Mouse (Mus musculus) midbrain, embryonic 13.5 days (tissue): ENCODE results near the gene Rbm19. TPM values are rescaled to one million over a fixed set of nuclear protein-coding genes. Genes with fewer than 3 reads are reported as not detected.

Experiments used
- ATAC-seq: fragments of 200-750 bp; cut with Nextera tagmentation; 2 replicates; pipeline ENCODE4 v1.8.0; 2017; ENCODE audit warnings: mild to moderate bottlenecking, moderate TSS enrichment, moderate library complexity
- H3K27ac ChIP-seq: fragments of 300-500 bp; sonication (generic); 2 replicates; pipeline ENCODE4 v1.5.1; 2015; ENCODE audit warnings: inconsistent platforms, mild to moderate bottlenecking, moderate library complexity
- H3K27me3 ChIP-seq: fragments of 300-500 bp; sonication (generic); 2 replicates; pipeline ENCODE4 v1.6.1; 2015; ENCODE audit warnings: mild to moderate bottlenecking, inconsistent platforms
- H3K36me3 ChIP-seq: fragments of 300-500 bp; sonication (generic); 2 replicates; pipeline ENCODE4 v1.6.1; 2015; ENCODE audit warnings: mild to moderate bottlenecking, inconsistent platforms
- H3K4me1 ChIP-seq: fragments of 300-500 bp; sonication (generic); replicated peaks from 2 replicates; pipeline ENCODE4 v1.6.1; 2015; ENCODE audit warnings: inconsistent platforms
- H3K4me2 ChIP-seq: fragments of 300-500 bp; sonication (generic); replicated peaks from 2 replicates; pipeline ENCODE4 v1.6.1; 2015; ENCODE audit warnings: moderate library complexity, mild to moderate bottlenecking, inconsistent platforms
- H3K4me3 ChIP-seq: fragments of 300-500 bp; sonication (generic); replicated peaks from 2 replicates; pipeline ENCODE4 v1.5.1; 2015; ENCODE audit warnings: mild to moderate bottlenecking, inconsistent platforms
- H3K9ac ChIP-seq: fragments of 300-500 bp; sonication (generic); replicated peaks from 2 replicates; pipeline ENCODE4 v1.6.1; 2015; ENCODE audit warnings: mild to moderate bottlenecking, inconsistent platforms
- H3K9me3 ChIP-seq: fragments of 300-500 bp; sonication (generic); 2 replicates; pipeline ENCODE4 v1.6.1; 2016; ENCODE audit warnings: mild to moderate bottlenecking, inconsistent platforms
- WGBS: fragments of 180-500 bp; shearing (Covaris S2); methylation state at CpG from one replicate; pipeline ENCODE4 v1.1.7; 2015; 5-methylcytosine and 5-hydroxymethylcytosine counted together
- polyA plus RNA-seq: library from polyadenylated mRNA; unstranded; fragments of >200 nt; fragmentation: Nextera tagmentation; extraction: Ambion mirVana; gene quantifications from 2 replicates; pipeline ENCODE4 v1.2.1, GENCODE M21; 2015

Rbm19 gene
- polyA plus RNA-seq, 1 experiment from 2014 or later, result 19.1 TPM

- ATAC-seq, result peak; percentile 47
- 0 out of 2 replicates have a peak, but pooled peaks cover 3% of the 10 kb centered on the region for H3K27me3 ChIP-seq
- H3K27ac ChIP-seq, result peak overlapping the region; percentile 79
- H3K4me1 ChIP-seq, result peaks cover 18% of the 10 kb centered on the region
- H3K9ac ChIP-seq, result peak overlapping the region; percentile 36; the same call in 1 of the 2 replicates
- H3K36me3 ChIP-seq, result peaks cover 22% of the 10 kb centered on the region
- 50% methylated on average over 3 of the region's 3 CpGs for WGBS
- no peak overlapping the region for H3K4me2 ChIP-seq
- no peaks in the 10 kb centered on the region for H3K9me3 ChIP-seq
- no peak overlapping the region for H3K4me3 ChIP-seq
Measured at GRCm38 (mm10) chr5:120135823-120136222, 19.6 kb downstream of the Rbm19 start.

GRCm38 (mm10) chr5:120136236-120136675, 20.0 kb downstream of the Rbm19 start:
- Histone ChIP-seq H3K4me3 (no peak overlapping the region), H3K9ac (peak overlapping the region; percentile 36; the same call in 1 of the 2 replicates), H3K4me2 (no peak overlapping the region), H3K36me3 (peaks cover 26% of the 10 kb centered on the region), H3K4me1 (peaks cover 18% of the 10 kb centered on the region), H3K27ac (peak overlapping the region; percentile 79), H3K27me3 (0 out of 2 replicates have a peak, but pooled peaks cover 4% of the 10 kb centered on the region), H3K9me3 (no peaks in the 10 kb centered on the region)
- 25% methylated on average over 10 of the region's 10 CpGs for WGBS
- peak; percentile 62 for ATAC-seq

GRCm38 (mm10) chr5:120137038-120137437, 20.8 kb downstream of the Rbm19 start:
- H3K9ac ChIP-seq, result no peak overlapping the region
- WGBS, result 94% methylated on average over 5 of the region's 5 CpGs
- no peaks in the 10 kb centered on the region for H3K9me3 ChIP-seq
- H3K27ac ChIP-seq, result peak overlapping the region; percentile 79
- no peak overlapping the region for H3K4me3 ChIP-seq
- H3K27me3 ChIP-seq, result peaks cover 12% of the 10 kb centered on the region; the same call in 1 of the 2 replicates
- 0 out of 2 replicates have a peak, but pooled peaks have one; percentile 4 for ATAC-seq
- H3K36me3 ChIP-seq, result peaks cover 33% of the 10 kb centered on the region
- no peak overlapping the region for H3K4me2 ChIP-seq
- peaks cover 18% of the 10 kb centered on the region for H3K4me1 ChIP-seq

- H3K9ac ChIP-seq, result no peak overlapping the region
- no peak overlapping the region for H3K27ac ChIP-seq
- H3K4me1 ChIP-seq, result peaks cover 18% of the 10 kb centered on the region
- no peak overlapping the region for H3K4me2 ChIP-seq
- ATAC-seq, result no peak
- 89% methylated on average over 1 of the region's 1 CpGs for WGBS
- peaks cover 29% of the 10 kb centered on the region for H3K36me3 ChIP-seq
- no peak overlapping the region for H3K4me3 ChIP-seq
- H3K9me3 ChIP-seq, result no peaks in the 10 kb centered on the region
- peaks cover 18% of the 10 kb centered on the region for H3K27me3 ChIP-seq
Measured at GRCm38 (mm10) chr5:120137846-120138245, 21.6 kb downstream of the Rbm19 start.

GRCm38 (mm10) chr5:120138406-120138805, 22.1 kb downstream of the Rbm19 start:
- no peak overlapping the region for H3K4me2 ChIP-seq
- no peaks in the 10 kb centered on the region for H3K9me3 ChIP-seq
- no peak overlapping the region for H3K27ac ChIP-seq
- H3K9ac ChIP-seq, result no peak overlapping the region; the same call in 1 of the 2 replicates
- 92% methylated on average over 3 of the region's 3 CpGs for WGBS
- H3K36me3 ChIP-seq, result peaks cover 27% of the 10 kb centered on the region
- H3K27me3 ChIP-seq, result peaks cover 23% of the 10 kb centered on the region
- ATAC-seq, result no peak
- H3K4me3 ChIP-seq, result no peak overlapping the region
- peaks cover 18% of the 10 kb centered on the region for H3K4me1 ChIP-seq

- ATAC-seq, result no peak
- no peak overlapping the region for H3K4me3 ChIP-seq
- no peak overlapping the region; the same call in 1 of the 2 replicates for H3K9ac ChIP-seq
- peaks cover 31% of the 10 kb centered on the region for H3K27me3 ChIP-seq
- H3K4me2 ChIP-seq, result no peak overlapping the region
- H3K9me3 ChIP-seq, result no peaks in the 10 kb centered on the region
- no peak overlapping the region for H3K27ac ChIP-seq
- WGBS, result 68% methylated on average over 8 of the region's 8 CpGs
- peaks cover 32% of the 10 kb centered on the region for H3K36me3 ChIP-seq
- peaks cover 18% of the 10 kb centered on the region for H3K4me1 ChIP-seq
Measured at GRCm38 (mm10) chr5:120139224-120139623, 23.0 kb downstream of the Rbm19 start.

GRCm38 (mm10) chr5:120143941-120144340, 27.7 kb downstream of the Rbm19 start:
- H3K4me3 ChIP-seq, result no peak overlapping the region
- H3K4me1 ChIP-seq, result peaks cover 26% of the 10 kb centered on the region
- 56% methylated on average over 7 of the region's 7 CpGs for WGBS
- peak overlapping the region; percentile 91; the same call in 1 of the 2 replicates for H3K27ac ChIP-seq
- H3K9ac ChIP-seq, result no peak overlapping the region
- H3K4me2 ChIP-seq, result no peak overlapping the region
- H3K27me3 ChIP-seq, result peaks cover 57% of the 10 kb centered on the region
- peaks cover 35% of the 10 kb centered on the region for H3K36me3 ChIP-seq
- ATAC-seq, result no peak
- no peaks in the 10 kb centered on the region for H3K9me3 ChIP-seq

- Histone ChIP-seq H3K4me2 (peak overlapping the region; percentile 44), H3K9me3 (no peaks in the 10 kb centered on the region), H3K4me1 (peaks cover 26% of the 10 kb centered on the region), H3K9ac (peak overlapping the region; percentile 50), H3K4me3 (peak overlapping the region; percentile 17), H3K36me3 (peaks cover 32% of the 10 kb centered on the region), H3K27me3 (peaks cover 65% of the 10 kb centered on the region), H3K27ac (peak overlapping the region; percentile 91)
- peak; percentile 24 for ATAC-seq
- 12% methylated on average over 18 of the region's 19 CpGs for WGBS
Measured at GRCm38 (mm10) chr5:120145371-120146050, 29.2 kb downstream of the Rbm19 start.

GRCm38 (mm10) chr5:120146051-120146385, 29.8 kb downstream of the Rbm19 start:
- 21% methylated on average over 11 of the region's 11 CpGs for WGBS
- peaks cover 27% of the 10 kb centered on the region for H3K36me3 ChIP-seq
- H3K9ac ChIP-seq, result peak overlapping the region; percentile 50
- H3K9me3 ChIP-seq, result no peaks in the 10 kb centered on the region
- H3K4me3 ChIP-seq, result peak overlapping the region; percentile 17
- ATAC-seq, result peak; percentile 92
- H3K4me1 ChIP-seq, result peaks cover 26% of the 10 kb centered on the region
- peak overlapping the region; percentile 91 for H3K27ac ChIP-seq
- peak overlapping the region; percentile 44 for H3K4me2 ChIP-seq
- H3K27me3 ChIP-seq, result peaks cover 62% of the 10 kb centered on the region

GRCm38 (mm10) chr5:120146909-120147308, 30.6 kb downstream of the Rbm19 start:
- Histone ChIP-seq H3K4me1 (peaks cover 26% of the 10 kb centered on the region), H3K9me3 (no peaks in the 10 kb centered on the region), H3K9ac (peak overlapping the region; percentile 50), H3K4me2 (no peak overlapping the region), H3K27ac (peak overlapping the region; percentile 91), H3K4me3 (no peak overlapping the region), H3K27me3 (peaks cover 59% of the 10 kb centered on the region), H3K36me3 (peaks cover 18% of the 10 kb centered on the region)
- WGBS, result 78% methylated on average over 3 of the region's 3 CpGs
- no peak for ATAC-seq

- Histone ChIP-seq H3K36me3 (peaks cover 12% of the 10 kb centered on the region), H3K4me2 (no peak overlapping the region), H3K9me3 (no peaks in the 10 kb centered on the region), H3K27me3 (peaks cover 49% of the 10 kb centered on the region), H3K4me1 (peaks cover 26% of the 10 kb centered on the region), H3K9ac (no peak overlapping the region), H3K27ac (no peak overlapping the region), H3K4me3 (no peak overlapping the region)
- ATAC-seq, result no peak
- 91% methylated on average over 9 of the region's 9 CpGs for WGBS
Measured at GRCm38 (mm10) chr5:120148246-120148645, 32.0 kb downstream of the Rbm19 start.

- Histone ChIP-seq H3K4me2 (no peak overlapping the region), H3K9me3 (no peaks in the 10 kb centered on the region), H3K36me3 (no peaks in the 10 kb centered on the region; the same call in 1 of the 2 replicates), H3K27ac (no peak overlapping the region), H3K4me3 (no peak overlapping the region), H3K27me3 (peaks cover 42% of the 10 kb centered on the region), H3K9ac (no peak overlapping the region), H3K4me1 (peaks cover 41% of the 10 kb centered on the region)
- WGBS, result 73% methylated on average over 4 of the region's 4 CpGs
- no peak for ATAC-seq
Measured at GRCm38 (mm10) chr5:120151145-120151544, 34.9 kb downstream of the Rbm19 start.
